Mouse (Mus musculus) intestine, postnatal 0 days (tissue): ENCODE measurements around the gene Prph. TPM values are rescaled to one million over a fixed set of nuclear protein-coding genes. Genes with fewer than 3 reads are reported as not detected.
A peak's percentile ranks its signal among the peaks of the same experiment; 100 is the strongest.

Experiments used
- ATAC-seq: fragments of 200-750 bp; cut with Nextera tagmentation; 2 replicates; pipeline ENCODE4 v1.8.0; 2017; ENCODE audit warnings: mild to moderate bottlenecking, moderate TSS enrichment, moderate library complexity
- H3K27ac ChIP-seq: fragments of 300-500 bp; sonication (generic); 2 replicates; pipeline ENCODE4 v1.5.1; 2014; ENCODE audit warnings: mild to moderate bottlenecking, low read depth, low read length, moderate library complexity
- H3K27me3 ChIP-seq: fragments of 300-500 bp; sonication (generic); replicated peaks from 2 replicates; pipeline ENCODE4 v1.6.1; 2014; ENCODE audit warnings: low read length, mixed read lengths; ENCODE audit not compliant: control insufficient read depth, insufficient read depth
- H3K36me3 ChIP-seq: fragments of 300-500 bp; sonication (generic); 2 replicates; pipeline ENCODE4 v1.6.1; 2014; ENCODE audit warnings: mild to moderate bottlenecking, moderate library complexity; ENCODE audit not compliant: control insufficient read depth, insufficient read depth
- H3K4me1 ChIP-seq: fragments of 300-500 bp; sonication (generic); replicated peaks from 2 replicates; pipeline ENCODE4 v1.6.1; 2014; ENCODE audit warnings: antibody characterized with exemption, low read length, mixed read lengths; ENCODE audit not compliant: control insufficient read depth, insufficient read depth
- H3K4me2 ChIP-seq: fragments of 300-500 bp; sonication (generic); replicated peaks from 2 replicates; pipeline ENCODE4 v1.6.1; 2014; ENCODE audit warnings: low read depth, mild to moderate bottlenecking, moderate library complexity
- H3K4me3 ChIP-seq: fragments of 300-500 bp; sonication (generic); 2 replicates; pipeline ENCODE4 v1.5.1; 2014; ENCODE audit warnings: low read depth, low read length
- H3K9ac ChIP-seq: fragments of 300-500 bp; sonication (generic); 2 replicates; pipeline ENCODE4 v1.6.1; 2014; ENCODE audit warnings: mild to moderate bottlenecking, low read depth, low read length
- H3K9me3 ChIP-seq: fragments of 300-500 bp; sonication (generic); 2 replicates; pipeline ENCODE4 v1.6.1; 2016; ENCODE audit warnings: mixed run types; ENCODE audit not compliant: control insufficient read depth
- CTCF ChIP-seq: sonication (generic); IDR thresholded peaks from 2 replicates; pipeline ENCODE4 v1.5.1; 2016; ENCODE audit warnings: low read depth, mild to moderate bottlenecking, control low read depth, antibody characterized with exemption, moderate library complexity
- WGBS: fragments of 180-500 bp; shearing (Covaris S2); extraction: QIAGEN DNeasy Blood & Tissue Kit; methylation state at CpG from one replicate; pipeline ENCODE4 v1.1.7; 2014; 5-methylcytosine and 5-hydroxymethylcytosine counted together
- polyA plus RNA-seq: library from polyadenylated mRNA; unstranded; fragments of >200 nt; fragmentation: Nextera tagmentation; extraction: Ambion mirVana; gene quantifications from 2 replicates; pipeline ENCODE4 v1.2.1, GENCODE M21; 2015

Prph gene
- polyA plus RNA-seq, 1 experiment from 2014 or later = 29.8 TPM

DNA sequence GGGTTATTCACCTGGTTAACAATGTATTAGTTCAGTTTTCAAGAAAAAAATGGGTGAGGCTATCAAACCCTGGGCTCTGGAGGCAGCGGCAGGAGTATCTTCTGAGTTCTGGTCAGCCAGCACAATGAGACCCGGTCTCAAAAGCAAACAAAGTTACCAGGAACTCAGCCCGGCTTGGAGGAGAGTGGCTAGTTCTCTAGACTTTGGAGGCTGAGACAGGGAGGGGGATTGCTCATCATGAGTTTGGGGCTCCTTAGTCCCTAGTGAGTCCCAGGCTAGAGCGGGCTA, 23.6 kb upstream of the Prph start:
- WGBS = 33% methylated on average over 4 of the region's 4 CpGs
- no peak for TF ChIP-seq CTCF
- no peaks in the 10 kb centered on the region for H3K27me3 ChIP-seq
- peak overlapping the region; percentile 80 for H3K9ac ChIP-seq
- H3K36me3 ChIP-seq = peaks cover 20% of the 10 kb centered on the region
- peak overlapping the region; percentile 82 for H3K4me2 ChIP-seq
- peak overlapping the region; percentile 89 for H3K27ac ChIP-seq
- H3K4me3 ChIP-seq = peak overlapping the region; percentile 77
- peaks cover 5% of the 10 kb centered on the region; the same call in 1 of the 2 replicates for H3K4me1 ChIP-seq
- no peak for ATAC-seq
- no peaks in the 10 kb centered on the region for H3K9me3 ChIP-seq

DNA sequence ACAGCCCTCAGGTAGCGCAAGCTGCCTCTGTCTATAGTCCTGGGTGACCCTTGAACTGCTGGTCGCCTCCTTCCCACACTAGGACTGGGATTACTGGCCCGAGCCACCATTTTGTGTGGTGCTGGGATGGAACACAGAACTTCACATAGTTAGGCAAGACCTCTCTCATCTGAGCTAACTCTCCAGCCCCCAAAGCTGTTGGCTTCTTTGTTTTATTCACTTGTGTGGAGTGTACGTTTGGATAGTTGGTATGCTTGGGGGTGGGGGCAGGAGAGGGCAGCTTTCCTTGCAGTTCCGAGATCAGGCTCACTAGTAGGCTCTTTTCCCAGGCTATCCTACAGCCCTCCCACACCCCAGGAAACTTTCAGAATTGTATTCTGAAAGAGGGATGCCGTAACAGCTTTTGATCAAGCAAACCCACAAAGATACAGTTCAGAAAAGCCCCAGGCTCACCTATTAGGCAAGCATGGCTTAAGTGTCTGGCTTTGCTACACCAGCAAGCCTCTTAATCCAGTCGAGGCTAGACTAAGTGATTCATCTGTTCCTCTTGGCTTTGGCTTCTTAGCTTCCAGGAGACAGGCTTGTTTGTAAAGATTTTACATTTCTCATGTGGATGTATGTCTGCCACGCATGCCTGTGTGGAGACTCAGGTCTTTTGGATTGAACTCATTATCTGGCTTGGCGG, 22.8 kb upstream of the Prph start:
- Histone ChIP-seq H3K4me3 (peak overlapping the region; percentile 77), H3K4me2 (peak overlapping the region; percentile 82), H3K4me1 (peaks cover 5% of the 10 kb centered on the region; the same call in 1 of the 2 replicates), H3K27ac (peak overlapping the region; percentile 46), H3K9me3 (no peaks in the 10 kb centered on the region), H3K27me3 (no peaks in the 10 kb centered on the region), H3K9ac (peak overlapping the region; percentile 40; the same call in 1 of the 2 replicates), H3K36me3 (peaks cover 25% of the 10 kb centered on the region)
- WGBS = 30% methylated on average over 9 of the region's 9 CpGs
- TF ChIP-seq CTCF = no peak
- ATAC-seq = no peak

DNA sequence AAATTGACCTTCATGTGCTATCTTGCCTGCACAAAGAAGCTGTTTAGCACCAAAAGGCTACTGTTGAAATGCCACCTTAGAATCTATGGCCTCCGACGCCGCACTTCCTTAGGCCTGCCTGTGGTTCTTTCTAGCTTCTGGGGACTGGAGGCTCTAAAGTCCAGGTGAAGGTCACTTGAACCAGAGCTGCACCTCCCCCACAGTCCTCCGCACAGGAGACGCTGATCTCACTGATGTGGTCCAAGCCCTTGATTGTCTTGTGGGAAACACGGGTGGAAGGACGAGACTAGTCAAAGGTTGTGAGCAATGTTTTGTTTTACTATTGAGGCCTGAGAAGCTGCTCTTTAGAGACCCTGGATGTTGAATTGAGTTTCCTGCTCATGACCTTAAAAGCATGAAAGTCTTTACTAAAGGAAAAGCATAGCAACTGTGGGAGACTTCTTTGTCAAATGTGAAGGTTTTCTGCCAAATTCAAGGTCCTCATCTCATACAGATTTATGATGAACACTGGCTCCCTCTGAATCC, 22.2 kb upstream of the Prph start:
- Histone ChIP-seq H3K9me3 (no peaks in the 10 kb centered on the region), H3K4me1 (peaks cover 5% of the 10 kb centered on the region; the same call in 1 of the 2 replicates), H3K36me3 (peaks cover 25% of the 10 kb centered on the region), H3K4me2 (peak overlapping the region; percentile 82), H3K9ac (peak overlapping the region; percentile 40; the same call in 1 of the 2 replicates), H3K4me3 (peak overlapping the region; percentile 77), H3K27me3 (no peaks in the 10 kb centered on the region), H3K27ac (peak overlapping the region; percentile 46)
- no peak for ATAC-seq
- 34% methylated on average over 7 of the region's 7 CpGs for WGBS
- no peak for TF ChIP-seq CTCF

DNA sequence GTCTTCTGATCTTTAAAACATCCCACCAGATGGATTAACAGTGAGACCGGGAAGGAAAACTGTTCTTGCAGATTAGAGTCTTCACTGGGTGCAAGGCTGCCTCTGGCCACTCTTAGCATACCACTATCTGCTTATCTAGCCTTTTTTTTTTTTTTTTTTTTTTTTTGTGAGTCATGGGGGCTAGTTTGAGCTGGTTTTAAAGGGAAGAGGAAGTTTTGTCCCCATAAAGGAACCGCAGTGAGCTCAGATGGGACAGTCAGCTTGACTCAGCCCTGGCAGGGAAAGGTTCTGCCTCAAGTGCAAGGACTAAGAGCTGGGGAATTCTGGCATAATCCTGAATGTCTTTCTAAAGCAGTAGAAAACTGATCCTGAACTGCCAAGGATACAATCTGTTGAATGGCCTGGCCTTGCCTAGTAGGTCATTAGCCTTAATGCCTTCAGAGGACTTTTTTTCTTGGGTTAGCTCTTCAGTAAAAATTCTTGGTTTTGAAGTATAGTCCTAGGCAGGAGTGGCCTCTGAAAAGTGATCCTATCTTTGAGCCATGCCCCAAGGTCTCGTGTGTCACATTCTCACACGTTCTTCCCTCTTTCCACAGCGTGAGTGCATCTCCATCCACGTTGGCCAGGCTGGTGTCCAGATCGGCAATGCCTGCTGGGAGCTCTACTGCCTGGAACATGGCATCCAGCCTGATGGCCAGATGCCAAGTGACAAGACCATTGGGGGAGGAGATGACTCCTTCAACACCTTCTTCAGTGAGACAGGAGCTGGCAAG, 21.3 kb upstream of the Prph start:
- TF ChIP-seq CTCF = no peak
- WGBS = 70% methylated on average over 7 of the region's 7 CpGs
- peak overlapping the region; percentile 82 for H3K4me2 ChIP-seq

DNA sequence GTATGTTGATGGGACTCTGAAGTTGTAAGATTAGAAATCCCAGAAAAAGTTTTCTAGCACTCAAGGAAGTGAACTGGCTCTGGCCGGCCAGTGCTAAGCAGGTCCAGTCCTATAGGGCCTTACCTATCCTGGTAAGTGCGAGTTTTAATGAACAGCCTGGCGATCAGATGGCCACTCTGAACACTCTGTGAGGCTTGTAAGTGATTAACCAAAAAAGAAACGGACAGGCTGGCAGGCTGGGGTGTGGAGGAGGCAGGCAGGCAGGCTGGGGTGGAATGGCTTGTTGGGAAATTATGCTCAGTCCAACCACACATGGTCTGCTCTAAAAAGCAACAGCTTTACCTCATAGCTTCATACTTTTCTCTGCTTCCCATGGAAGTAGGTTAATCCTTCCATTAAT, 19.5 kb upstream of the Prph start:
- peaks cover 5% of the 10 kb centered on the region; the same call in 1 of the 2 replicates for H3K4me1 ChIP-seq
- 65% methylated on average over 4 of the region's 4 CpGs for WGBS
- no peaks in the 10 kb centered on the region for H3K9me3 ChIP-seq
- peaks cover 38% of the 10 kb centered on the region for H3K36me3 ChIP-seq
- no peak overlapping the region for H3K4me3 ChIP-seq
- no peak overlapping the region for H3K4me2 ChIP-seq
- no peak for ATAC-seq
- no peak overlapping the region for H3K27ac ChIP-seq
- no peak overlapping the region for H3K9ac ChIP-seq
- H3K27me3 ChIP-seq = no peaks in the 10 kb centered on the region
- no peak for TF ChIP-seq CTCF

More for the DNA sequence above, 21.3 kb upstream of the Prph start:
- ATAC-seq = no peak
- Histone ChIP-seq H3K4me3 (peak overlapping the region; percentile 77; the same call in 1 of the 2 replicates), H3K36me3 (peaks cover 34% of the 10 kb centered on the region), H3K9me3 (no peaks in the 10 kb centered on the region), H3K4me1 (peaks cover 5% of the 10 kb centered on the region; the same call in 1 of the 2 replicates), H3K27me3 (no peaks in the 10 kb centered on the region), H3K27ac (no peak overlapping the region; the same call in 1 of the 2 replicates), H3K9ac (no peak overlapping the region)

DNA sequence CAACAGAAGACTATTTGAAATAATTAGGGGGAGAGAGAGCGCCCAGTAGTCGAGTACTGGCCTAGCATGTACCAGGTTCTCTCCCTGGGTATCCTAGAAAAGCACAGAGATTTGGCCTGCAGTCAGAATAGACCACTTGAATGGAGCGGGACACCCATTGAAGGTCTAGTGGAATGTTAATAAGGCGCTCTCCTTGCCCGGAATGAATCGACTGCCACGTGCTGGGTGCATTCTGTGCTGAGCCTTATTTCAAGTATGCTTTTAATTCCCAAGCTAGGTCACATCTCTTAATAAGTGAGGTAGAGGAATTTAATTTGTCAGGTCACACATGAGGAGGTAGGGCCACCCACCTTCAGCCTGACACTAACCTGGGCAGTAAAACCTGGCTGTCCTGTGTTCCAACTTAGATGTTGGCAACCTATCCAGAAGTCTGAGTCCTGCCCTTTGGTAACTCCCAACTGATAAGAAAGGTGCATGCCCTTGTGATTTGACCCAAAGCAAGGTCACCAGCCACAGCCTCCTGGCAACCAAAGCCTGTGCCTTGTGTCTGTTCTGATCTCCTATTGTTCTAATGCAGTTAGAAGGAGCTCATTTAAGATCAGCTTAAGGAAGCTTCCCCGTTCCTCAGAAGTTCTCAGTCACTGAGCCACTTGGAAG, 18.6 kb upstream of the Prph start:
- no peaks in the 10 kb centered on the region for H3K9me3 ChIP-seq
- H3K4me1 ChIP-seq = peaks cover 5% of the 10 kb centered on the region; the same call in 1 of the 2 replicates
- H3K4me2 ChIP-seq = no peak overlapping the region
- no peak for TF ChIP-seq CTCF
- no peak overlapping the region for H3K9ac ChIP-seq
- H3K36me3 ChIP-seq = peaks cover 38% of the 10 kb centered on the region
- H3K27ac ChIP-seq = no peak overlapping the region
- no peak for ATAC-seq
- H3K4me3 ChIP-seq = no peak overlapping the region
- WGBS = 92% methylated on average over 8 of the region's 8 CpGs
- H3K27me3 ChIP-seq = no peaks in the 10 kb centered on the region
